In genomic region chr8:70560096-70560495, GRCm38 (mm10) we compare ENCODE assay signal across 8 mouse cellular contexts. TPM values are rescaled to one million over a fixed set of nuclear protein-coding genes. Genes with fewer than 3 reads are reported as not detected.
A peak's percentile ranks its signal among the peaks of the same experiment; 100 is the strongest.
DNase-seq lines count a peak whose midpoint lies in the region; ATAC-seq and TF ChIP-seq lines count a peak whose summit lies in the region.

No protein-coding gene starts in this region.

- H3K27ac ChIP-seq in layer of hippocampus, adult 2 months = peak overlapping the region; percentile 80

- no peak for ATAC-seq in erythroid progenitor cell, adult 5-6 weeks (replicated peaks; ENCODE audit: low FRiP score, poor library complexity, severe bottlenecking)

- no peak overlapping the region for H3K4me3 ChIP-seq in layer of hippocampus, adult 2 months

- DNase-seq in layer of hippocampus, adult 2 months (ENCODE audit: low spot score in 2 of 2) = peak in 1 of 2 experiments; percentile 23
- DNase-seq in layer of hippocampus, adult 9-10 months (ENCODE audit: low spot score) = no peak
- peak; percentile 59 for DNase-seq in adipocyte (ENCODE audit: low spot score)
- DNase-seq in gastrocnemius, postnatal 25 days = peak; percentile 75
- peak; percentile 71 to 75 for DNase-seq in kidney, adult 8-10 months
- peak; percentile 73 for DNase-seq in lung, postnatal 14 days
- peak; percentile 36 to 56 for DNase-seq in thymus, postnatal 36 days

- peak; percentile 78 for TF ChIP-seq CTCF in layer of hippocampus, adult 2 months (conservative IDR thresholded peaks at IDR 0.05)

RNA-seq across cellular contexts. Expression of gene Ell, which starts 20.8 kb away (rescaled TPM):
- total RNA-seq in layer of hippocampus, adult 2 months (2021) = 10 to 100 TPM; 20.5 to 24.4 TPM
- total RNA-seq in gastrocnemius, postnatal 25 days (2021) = 10 to 100 TPM in 1 of 2 experiments, 1 to 10 TPM in 1; 8.1 to 19.3 TPM
- 10.5 and 22.3 TPM in 2 replicates for total RNA-seq in erythroid progenitor cell, adult 5-6 weeks (2015; ENCODE audit: low replicate concordance)
- 2.8 and 15.5 TPM in 2 replicates for total RNA-seq in erythroid progenitor cell, adult 5-6 weeks (2017; ENCODE audit: low replicate concordance)

RNA-seq across cellular contexts. Expression of gene Kxd1, which starts 32.3 kb away (rescaled TPM):
- 10 to 100 TPM; 37.2 to 40.7 TPM for total RNA-seq in layer of hippocampus, adult 2 months (2021)
- total RNA-seq in gastrocnemius, postnatal 25 days (2021) = 10 to 100 TPM; 70.9 to 71.9 TPM
- 27.8 and 34.4 TPM in 2 replicates for total RNA-seq in erythroid progenitor cell, adult 5-6 weeks (2015; ENCODE audit: low replicate concordance)
- 11.8 and 14.4 TPM in 2 replicates for total RNA-seq in erythroid progenitor cell, adult 5-6 weeks (2017; ENCODE audit: low replicate concordance)

RNA-seq across cellular contexts. Expression of gene Fkbp8, which starts 32.6 kb away (rescaled TPM):
- 100 to 1,000 TPM; 447 to 453 TPM for total RNA-seq in layer of hippocampus, adult 2 months (2021)
- total RNA-seq in gastrocnemius, postnatal 25 days (2021) = 100 to 1,000 TPM; 100 to 104 TPM
- 28.9 and 45.8 TPM in 2 replicates for total RNA-seq in erythroid progenitor cell, adult 5-6 weeks (2015; ENCODE audit: low replicate concordance)
- 74.7 and 94.6 TPM in 2 replicates for total RNA-seq in erythroid progenitor cell, adult 5-6 weeks (2017; ENCODE audit: low replicate concordance)

RNA-seq across cellular contexts. Expression of gene Isyna1, which starts 34.1 kb away (rescaled TPM):
- total RNA-seq in layer of hippocampus, adult 2 months (2021) = 10 to 100 TPM; 41.4 to 46.4 TPM
- 10 to 100 TPM in 1 of 2 experiments, 1 to 10 TPM in 1; 4.7 to 10.3 TPM for total RNA-seq in gastrocnemius, postnatal 25 days (2021)
- 5.8 and 15.9 TPM in 2 replicates for total RNA-seq in erythroid progenitor cell, adult 5-6 weeks (2015; ENCODE audit: low replicate concordance)
- 2.5 and 8.0 TPM in 2 replicates for total RNA-seq in erythroid progenitor cell, adult 5-6 weeks (2017; ENCODE audit: low replicate concordance)

RNA-seq across cellular contexts. Expression of gene Ssbp4, which starts 48.6 kb away (rescaled TPM):
- total RNA-seq in layer of hippocampus, adult 2 months (2021) = 100 to 1,000 TPM; 274 to 297 TPM
- 10 to 100 TPM; 15.4 to 20.0 TPM for total RNA-seq in gastrocnemius, postnatal 25 days (2021)
- 9.0 and 13.0 TPM in 2 replicates for total RNA-seq in erythroid progenitor cell, adult 5-6 weeks (2015; ENCODE audit: low replicate concordance)
- total RNA-seq in erythroid progenitor cell, adult 5-6 weeks (2017; ENCODE audit: low replicate concordance) = 18.1 and 30.6 TPM in 2 replicates

Comparison
In these comparisons a context has a peak if more than half of its experiments do, and no peak if none do; other contexts are left out.
1. RNA of gene Fkbp8, which starts 32.6 kb away (total RNA-seq): 447 to 453 TPM in layer of hippocampus, adult 2 months; 100 to 104 TPM in gastrocnemius, postnatal 25 days and 28.9 to 94.6 TPM in erythroid progenitor cell, adult 5-6 weeks; every median in the first group is over 4 times any median in the second.